Mouse (Mus musculus) spleen, postnatal 14 days (tissue): ENCODE data around the gene Gm9936.
"Not testable (repeated sequence)": the region's sequence is repeated elsewhere in the genome, so short reads cannot be mapped to it uniquely, and the experiment has no call there.

ENCODE experiments used
- DNase-seq, 2 experiments: peaks; one replicate each; pipeline ENCODE4 v3.0.0; 2021 to 2022; ENCODE audit warnings: low spot score in 2 of 2

The Gm9936 gene

GRCm38 (mm10) chr5:114858582-114858981, at the start of gene Gm9936:
Gm9936 (minus strand) TSS chr5:114858682.
- no peak for DNase-seq

GRCm38 (mm10) chr5:114902413-114902812, 43.9 kb upstream of the Gm9936 start:
- peak in 1 of 2 experiments; percentile 54 for DNase-seq

GRCm38 (mm10) chr5:114898857-114899256, 40.4 kb upstream of the Gm9936 start:
- no peak for DNase-seq

- DNase-seq: no peak
These were observed 38.9 kb upstream of the Gm9936 start for GRCm38 (mm10) chr5:114897374-114897793.

- no peak for DNase-seq
These were observed 38.3 kb upstream of the Gm9936 start, which contains the start of gene Oasl2 for GRCm38 (mm10) chr5:114896688-114897373. Oasl2 (plus strand) TSS chr5:114896936.

- no peak for DNase-seq
These were observed 37.1 kb upstream of the Gm9936 start for GRCm38 (mm10) chr5:114895542-114895941.

GRCm38 (mm10) chr5:114888995-114889394, 30.5 kb upstream of the Gm9936 start:
- no peak for DNase-seq

GRCm38 (mm10) chr5:114886801-114887200, 28.3 kb upstream of the Gm9936 start:
- DNase-seq: no peak

GRCm38 (mm10) chr5:114883022-114883421, 24.5 kb upstream of the Gm9936 start:
- DNase-seq: no peak

- not testable (repeated sequence) for DNase-seq
These were observed 23.8 kb upstream of the Gm9936 start for GRCm38 (mm10) chr5:114882319-114882718.

- DNase-seq: no peak
These were observed 20.9 kb upstream of the Gm9936 start for GRCm38 (mm10) chr5:114879399-114879798.

GRCm38 (mm10) chr5:114877487-114877886, 19.0 kb upstream of the Gm9936 start:
- no peak for DNase-seq

GRCm38 (mm10) chr5:114876331-114876730, 17.8 kb upstream of the Gm9936 start:
- no peak for DNase-seq

GRCm38 (mm10) chr5:114875858-114876257, 17.4 kb upstream of the Gm9936 start:
- DNase-seq: no peak

- DNase-seq: no peak
These were observed 6.8 kb upstream of the Gm9936 start for GRCm38 (mm10) chr5:114865279-114865678.

- DNase-seq: no peak
These were observed 6.3 kb upstream of the Gm9936 start for GRCm38 (mm10) chr5:114864813-114865212.

GRCm38 (mm10) chr5:114861730-114862129, 3.2 kb upstream of the Gm9936 start:
- DNase-seq: no peak

- peak in 1 of 2 experiments; percentile 58 for DNase-seq
These were observed 771 bp upstream of the Gm9936 start for GRCm38 (mm10) chr5:114859253-114859652.

- DNase-seq: not testable (repeated sequence)
These were observed 5.1 kb downstream of the Gm9936 start, which contains the start of gene 4930519G04Rik for GRCm38 (mm10) chr5:114853364-114853763. 4930519G04Rik (plus strand) TSS chr5:114853664.

GRCm38 (mm10) chr5:114851565-114852236, 6.8 kb downstream of the Gm9936 start:
- DNase-seq: no peak

- not testable (repeated sequence) for DNase-seq
These were observed 14.1 kb downstream of the Gm9936 start for GRCm38 (mm10) chr5:114844371-114844770.

- no peak for DNase-seq
These were observed 15.8 kb downstream of the Gm9936 start for GRCm38 (mm10) chr5:114842674-114843073.

GRCm38 (mm10) chr5:114842155-114842554, 16.3 kb downstream of the Gm9936 start:
- not testable (repeated sequence) for DNase-seq
